Mouse (Mus musculus) E14TG2a.4 (cell line): Measurements from ENCODE around the gene Tgif2.
A peak's percentile ranks its signal among the peaks of the same experiment; 100 is the strongest.

Experiments used
- H3K27me3 ChIP-seq: 2 replicates; pipeline ENCODE4 v1.6.1; 2014; ENCODE audit warnings: low read length, control low read depth; ENCODE audit not compliant: insufficient read depth
- H3K36me3 ChIP-seq: 2 replicates; pipeline ENCODE4 v1.6.1; 2014; ENCODE audit warnings: low read length, control low read depth; ENCODE audit not compliant: insufficient read depth
- H3K4me1 ChIP-seq: replicated peaks from 2 replicates; pipeline ENCODE4 v1.6.1; 2014; ENCODE audit warnings: low read depth, low read length, control low read depth
- H3K4me3 ChIP-seq: replicated peaks from 2 replicates; pipeline ENCODE4 v1.5.1; 2014; ENCODE audit warnings: mild to moderate bottlenecking, low read length
- H3K9me3 ChIP-seq: 2 replicates; pipeline ENCODE4 v1.6.1; 2014; ENCODE audit warnings: low read length, control low read depth
- CTCF ChIP-seq: conservative IDR thresholded peaks from 2 replicates; pipeline ENCODE4 v1.5.1; 2014; ENCODE audit warnings: low read length
- NANOG ChIP-seq: IDR thresholded peaks from 2 replicates; pipeline ENCODE4 v1.6.1; 2014; ENCODE audit warnings: borderline replicate concordance, low read length, mixed read lengths
- POU5F1 ChIP-seq: IDR thresholded peaks from 2 replicates; pipeline ENCODE4 v1.6.1; 2014; ENCODE audit warnings: low read length, borderline replicate concordance

The Tgif2 gene

DNA sequence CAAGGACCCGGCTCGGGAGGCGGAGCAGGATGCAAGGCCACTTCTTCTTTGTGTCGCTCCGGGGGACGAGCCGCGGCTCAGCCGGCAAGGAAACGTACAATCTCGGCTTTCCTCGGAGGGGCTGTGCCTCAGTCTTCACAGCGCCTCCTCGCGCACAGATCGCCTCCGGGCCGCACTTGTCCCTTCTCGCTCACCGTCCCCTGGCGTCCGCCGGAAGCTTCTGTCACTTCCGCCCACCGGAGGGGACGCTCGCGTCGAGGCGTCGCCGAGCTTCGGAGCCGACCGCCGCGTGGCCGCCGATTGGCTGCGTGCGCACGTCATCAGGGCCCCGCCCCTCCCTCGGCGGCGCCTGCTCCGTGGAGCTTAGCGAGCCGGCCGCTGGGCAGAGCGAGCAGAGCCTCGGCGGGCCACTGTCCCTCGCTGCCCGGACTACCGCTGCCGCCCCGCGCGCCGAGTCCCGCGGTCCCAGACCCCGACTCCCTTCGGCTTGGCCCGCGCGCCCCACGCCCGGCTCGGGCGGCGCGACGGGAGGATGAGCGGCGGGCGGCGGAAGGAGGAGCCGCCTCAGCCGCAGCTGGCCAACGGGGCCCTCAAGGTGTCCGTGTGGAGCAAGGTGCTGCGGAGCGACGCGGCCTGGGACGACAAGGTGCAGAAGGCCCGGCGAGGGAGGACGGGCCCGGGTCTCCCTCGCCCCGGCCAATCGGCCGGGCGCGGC is 23.1 kb downstream of the Tgif2 start, which contains the start of gene Rab5if:
TSS of gene Rab5if (plus strand) at position 357 of the 715 bp plus-strand sequence.
- Histone ChIP-seq H3K9me3 (no peaks in the 10 kb centered on the region), H3K4me1 (peaks cover 55% of the 10 kb centered on the region), H3K4me3 (peak within 1 kb of the TSS; percentile 99), H3K27me3 (no peaks in the 10 kb centered on the region), H3K36me3 (peaks cover 43% of the 10 kb centered on the region)
- TF ChIP-seq NANOG (no peak), POU5F1 (no peak), CTCF (0 out of 2 replicates have a peak, but pooled peaks have one; percentile 10)

GRCm38 (mm10) chr2:156863487-156864160 is 23.8 kb downstream of the Tgif2 start:
- Histone ChIP-seq H3K27me3 (no peaks in the 10 kb centered on the region), H3K36me3 (peaks cover 46% of the 10 kb centered on the region), H3K4me1 (peaks cover 50% of the 10 kb centered on the region), H3K4me3 (peak overlapping the region; percentile 99), H3K9me3 (no peaks in the 10 kb centered on the region)
- TF ChIP-seq POU5F1 = no peak
- no peak for TF ChIP-seq NANOG
- no peak for TF ChIP-seq CTCF

GRCm38 (mm10) chr2:156864481-156864880 is 24.7 kb downstream of the Tgif2 start:
- Histone ChIP-seq H3K9me3 (no peaks in the 10 kb centered on the region), H3K4me1 (peaks cover 50% of the 10 kb centered on the region), H3K4me3 (peak overlapping the region; percentile 99), H3K27me3 (no peaks in the 10 kb centered on the region), H3K36me3 (peaks cover 54% of the 10 kb centered on the region)
- TF ChIP-seq NANOG = no peak
- TF ChIP-seq POU5F1 = no peak
- TF ChIP-seq CTCF = no peak

- no peaks in the 10 kb centered on the region for H3K27me3 ChIP-seq
- peaks cover 60% of the 10 kb centered on the region for H3K4me1 ChIP-seq
- H3K9me3 ChIP-seq = no peaks in the 10 kb centered on the region
- H3K36me3 ChIP-seq = peaks cover 95% of the 10 kb centered on the region
- TF ChIP-seq NANOG = no peak
- TF ChIP-seq CTCF = no peak
- TF ChIP-seq POU5F1 = no peak
- H3K4me3 ChIP-seq = no peak overlapping the region
These were observed 29.2 kb downstream of the Tgif2 start for GRCm38 (mm10) chr2:156868994-156869393.

DNA sequence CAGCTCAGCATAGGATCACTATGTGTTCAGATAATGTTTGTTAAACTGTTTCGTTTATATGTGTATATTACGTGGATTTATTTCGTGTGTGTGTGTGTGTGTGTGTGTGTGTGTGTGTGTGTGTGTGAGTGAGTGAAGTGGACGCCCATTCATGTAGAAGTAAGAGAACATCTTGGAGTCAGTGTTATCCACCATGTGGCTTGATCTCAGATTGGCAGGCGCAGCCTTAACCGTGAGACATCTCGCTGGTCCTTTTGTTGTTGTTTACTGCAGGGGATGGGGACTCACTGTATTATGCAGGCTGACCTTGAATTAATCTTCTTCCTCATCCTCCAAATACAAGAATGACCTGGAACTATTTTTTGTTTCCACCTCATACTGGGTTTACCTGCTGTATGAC is 29.7 kb downstream of the Tgif2 start:
- no peaks in the 10 kb centered on the region for H3K27me3 ChIP-seq
- H3K4me1 ChIP-seq = peaks cover 55% of the 10 kb centered on the region
- H3K9me3 ChIP-seq = no peaks in the 10 kb centered on the region
- TF ChIP-seq POU5F1 (no peak), CTCF (no peak), NANOG (no peak)
- peaks cover 95% of the 10 kb centered on the region for H3K36me3 ChIP-seq
- H3K4me3 ChIP-seq = no peak overlapping the region

DNA sequence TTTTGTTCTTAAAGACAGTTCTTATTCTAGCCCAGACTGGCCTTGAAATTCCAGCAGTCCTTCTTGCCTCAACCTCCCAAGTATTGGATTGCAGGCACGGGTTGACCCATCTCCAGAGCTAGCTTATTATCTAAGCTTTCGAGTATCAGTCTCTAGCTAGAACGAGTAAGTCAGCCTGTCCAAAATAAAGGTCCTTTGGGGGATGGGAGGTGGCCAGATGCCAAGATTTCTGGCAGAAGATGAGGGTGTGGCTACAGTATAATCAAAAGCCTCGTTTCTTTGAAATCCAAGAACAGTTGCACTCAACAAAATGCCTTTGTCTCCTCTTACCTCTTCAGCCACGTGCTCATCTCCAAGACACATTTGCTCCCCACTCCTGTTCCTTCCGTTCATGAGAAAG is 30.7 kb downstream of the Tgif2 start:
- Histone ChIP-seq H3K4me1 (peaks cover 51% of the 10 kb centered on the region), H3K36me3 (peaks cover 95% of the 10 kb centered on the region), H3K9me3 (no peaks in the 10 kb centered on the region), H3K4me3 (no peak overlapping the region), H3K27me3 (no peaks in the 10 kb centered on the region)
- no peak for TF ChIP-seq NANOG
- no peak for TF ChIP-seq POU5F1
- TF ChIP-seq CTCF = no peak

- no peak overlapping the region for H3K4me3 ChIP-seq
- TF ChIP-seq NANOG (no peak), CTCF (peak; percentile 51)
- H3K36me3 ChIP-seq = peaks cover 66% of the 10 kb centered on the region
These were observed 33.8 kb downstream of the Tgif2 start for GRCm38 (mm10) chr2:156873629-156874028.

GRCm38 (mm10) chr2:156874047-156874759 is 34.4 kb downstream of the Tgif2 start:
- no peaks in the 10 kb centered on the region for H3K9me3 ChIP-seq
- no peaks in the 10 kb centered on the region for H3K27me3 ChIP-seq
- peaks cover 60% of the 10 kb centered on the region for H3K36me3 ChIP-seq
- no peak for TF ChIP-seq CTCF
- no peak for TF ChIP-seq POU5F1
- TF ChIP-seq NANOG = no peak
- H3K4me1 ChIP-seq = peaks cover 46% of the 10 kb centered on the region
- H3K4me3 ChIP-seq = no peak overlapping the region

More at GRCm38 (mm10) chr2:156873629-156874028, 33.8 kb downstream of the Tgif2 start:
- H3K4me1 ChIP-seq = peaks cover 52% of the 10 kb centered on the region
- no peaks in the 10 kb centered on the region for H3K27me3 ChIP-seq
- H3K9me3 ChIP-seq = no peaks in the 10 kb centered on the region
